ENCODE assay signal across 9 mouse cellular contexts in genomic region chr11:53796409-53797151, GRCm38 (mm10). TPM values are rescaled to one million over a fixed set of nuclear protein-coding genes. Genes with fewer than 3 reads are reported as not detected.
DNase-seq lines count a peak whose midpoint lies in the region; ATAC-seq and TF ChIP-seq lines count a peak whose summit lies in the region.
"Had no signal": no experiment of that assay in that cellular context is flagged by ENCODE, and none has a peak within 500 bp of the region (broad histone marks: within the 10 kb centered on the region; RNA-seq: fewer than 3 reads in every experiment).

No protein-coding gene starts in this region.

- whole genome bisulfite sequencing in hindbrain, embryonic 10.5 days = 71% methylated on average over 12 of the region's 12 CpGs
- WGBS in hindbrain, embryonic 11.5 days = 73% methylated on average over 12 of the region's 12 CpGs
- whole genome bisulfite sequencing in kidney, embryonic 15.5 days = 47% methylated on average over 12 of the region's 12 CpGs
- 63% methylated on average over 12 of the region's 12 CpGs for WGBS in hindbrain, embryonic 16.5 days

- no peaks in the 10 kb centered on the region for H3K36me3 ChIP-seq in hindbrain, embryonic 10.5 days
- H3K36me3 ChIP-seq in hindbrain, embryonic 11.5 days (ENCODE audit: control insufficient read depth, insufficient read depth, low read length) = no peaks in the 10 kb centered on the region
- no peaks in the 10 kb centered on the region for H3K36me3 ChIP-seq in ES-E14 (ENCODE audit: control insufficient read depth, insufficient read depth, low read length, poor library complexity, severe bottlenecking)
- H3K36me3 ChIP-seq in kidney, embryonic 15.5 days = no peaks in the 10 kb centered on the region
- H3K36me3 ChIP-seq in hindbrain, embryonic 16.5 days (ENCODE audit: control insufficient read depth, insufficient read depth, low read length) = no peaks in the 10 kb centered on the region
- H3K36me3 ChIP-seq: neural tube, embryonic 12.5 days had no signal

- ATAC-seq in hindbrain, embryonic 11.5 days (ENCODE audit: low FRiP score) = no peak
- ATAC-seq in kidney, embryonic 15.5 days (replicated peaks; ENCODE audit: low FRiP score) = no peak
- no peak for ATAC-seq in hindbrain, embryonic 16.5 days

- H3K9me3 ChIP-seq in hindbrain, embryonic 10.5 days = no peaks in the 10 kb centered on the region
- no peaks in the 10 kb centered on the region for H3K9me3 ChIP-seq in hindbrain, embryonic 11.5 days (ENCODE audit: control insufficient read depth, low read length)
- no peaks in the 10 kb centered on the region for H3K9me3 ChIP-seq in ES-E14 (ENCODE audit: control insufficient read depth, insufficient read depth, low read depth, low read length)
- H3K9me3 ChIP-seq in kidney, embryonic 15.5 days (replicated peaks) = no peaks in the 10 kb centered on the region
- no peaks in the 10 kb centered on the region for H3K9me3 ChIP-seq in hindbrain, embryonic 16.5 days (ENCODE audit: control insufficient read depth, low read length)
- H3K9me3 ChIP-seq: neural tube, embryonic 12.5 days had no signal

- no peaks in the 10 kb centered on the region for H3K27me3 ChIP-seq in hindbrain, embryonic 10.5 days (ENCODE audit: insufficient read depth, poor library complexity, severe bottlenecking)
- H3K27me3 ChIP-seq in hindbrain, embryonic 11.5 days (ENCODE audit: control insufficient read depth, insufficient read depth, low read length) = no peaks in the 10 kb centered on the region
- H3K27me3 ChIP-seq in kidney, embryonic 15.5 days = no peaks in the 10 kb centered on the region
- no peaks in the 10 kb centered on the region for H3K27me3 ChIP-seq in hindbrain, embryonic 16.5 days (replicated peaks; ENCODE audit: control insufficient read depth, insufficient read depth, low read length)
- H3K27me3 ChIP-seq: neural tube, embryonic 12.5 days had no signal

- in situ Hi-C loops in ES-E14 (cut with MboI; ENCODE audit: low sequenced_read_pairs in 2 of 2, unreplicated experiment in 2 of 2) = no loop called here

- H3K4me2 ChIP-seq in hindbrain, embryonic 11.5 days (replicated peaks; ENCODE audit: low read depth, low read length) = no peak overlapping the region
- H3K4me2 ChIP-seq in kidney, embryonic 15.5 days = no peak overlapping the region
- H3K4me2 ChIP-seq in hindbrain, embryonic 16.5 days (ENCODE audit: low read length) = no peak overlapping the region
- H3K4me2 ChIP-seq: neural tube, embryonic 12.5 days had no signal

- no peak overlapping the region for H3K4me3 ChIP-seq in hindbrain, embryonic 10.5 days
- no peak overlapping the region for H3K4me3 ChIP-seq in hindbrain, embryonic 11.5 days (ENCODE audit: low read depth, low read length)
- no peak overlapping the region for H3K4me3 ChIP-seq in ES-E14 (ENCODE audit: insufficient read depth in 1 of 2, low read depth in 1 of 2, low read length in 2 of 2, poor library complexity in 1 of 2, severe bottlenecking in 1 of 2)
- no peak overlapping the region for H3K4me3 ChIP-seq in kidney, embryonic 15.5 days (replicated peaks)
- no peak overlapping the region for H3K4me3 ChIP-seq in hindbrain, embryonic 16.5 days (ENCODE audit: low read length)
- H3K4me3 ChIP-seq: neural tube, embryonic 12.5 days had no signal

- intact Hi-C loops in gastrocnemius, postnatal 14 days (cut with DNase I; ENCODE audit: low total_unique reads) = no loop called here

- H3K9ac ChIP-seq in hindbrain, embryonic 11.5 days (ENCODE audit: low read depth, low read length) = no peak overlapping the region
- no peak overlapping the region for H3K9ac ChIP-seq in ES-E14 (ENCODE audit: insufficient read depth, low read depth, low read length, poor library complexity, severe bottlenecking)
- H3K9ac ChIP-seq in kidney, embryonic 15.5 days = no peak overlapping the region
- H3K9ac ChIP-seq in hindbrain, embryonic 16.5 days (ENCODE audit: low read depth, low read length) = no peak overlapping the region
- H3K9ac ChIP-seq: neural tube, embryonic 12.5 days had no signal

- no peak for DNase-seq in hindbrain, embryonic 10.5 days (ENCODE audit: low spot score)
- no peak for DNase-seq in hindbrain, embryonic 11.5 days (ENCODE audit: low spot score)
- DNase-seq in ES-E14 (ENCODE audit: low read depth, low spot score) = no peak
- DNase-seq in gastrocnemius, postnatal 14 days = peak; percentile 41
- DNase-seq in lung, postnatal 25 days (ENCODE audit: low spot score) = peak; percentile 88
- no peak for DNase-seq in embryo, embryonic 10.5 days (ENCODE audit: low spot score)

- peaks cover 39% of the 10 kb centered on the region for H3K4me1 ChIP-seq in hindbrain, embryonic 10.5 days (replicated peaks)
- H3K4me1 ChIP-seq in hindbrain, embryonic 11.5 days (replicated peaks; ENCODE audit: control insufficient read depth, insufficient read depth, low read length) = 0 out of 2 replicates have a peak, but pooled peaks cover 2% of the 10 kb centered on the region
- H3K4me1 ChIP-seq in ES-E14 (ENCODE audit: control insufficient read depth in 2 of 2, insufficient read depth in 2 of 2, low read length in 2 of 2, poor library complexity in 1 of 2) = peaks cover 28 to 46% of the 10 kb centered on the region in 2 experiments
- H3K4me1 ChIP-seq in kidney, embryonic 15.5 days = peaks cover 43% of the 10 kb centered on the region
- H3K4me1 ChIP-seq in hindbrain, embryonic 16.5 days (ENCODE audit: control insufficient read depth, insufficient read depth, low read depth, low read length) = peaks cover 3% of the 10 kb centered on the region; the same call in 1 of the 2 replicates
- H3K4me1 ChIP-seq: neural tube, embryonic 12.5 days had no signal

- H3K27ac ChIP-seq in hindbrain, embryonic 10.5 days = peak overlapping the region; percentile 31; the same call in 1 of the 2 replicates
- H3K27ac ChIP-seq in hindbrain, embryonic 11.5 days (ENCODE audit: low read depth, low read length) = no peak overlapping the region
- 0 out of 2 replicates have a peak overlapping the region, but pooled peaks have one; percentile 16 for H3K27ac ChIP-seq in ES-E14 (ENCODE audit: insufficient read depth, low read depth, low read length, poor library complexity, severe bottlenecking)
- H3K27ac ChIP-seq in kidney, embryonic 15.5 days = peak overlapping the region; percentile 81
- H3K27ac ChIP-seq in hindbrain, embryonic 16.5 days (ENCODE audit: low read depth, low read length) = no peak overlapping the region
- H3K27ac ChIP-seq: neural tube, embryonic 12.5 days had no signal

TF ChIP-seq in ES-E14, 5 proteins besides CTCF, POLR2A, EP300 and RAD21:
- TF ChIP-seq MAFK (IDR thresholded peaks at IDR 0.05; ENCODE audit: insufficient read depth, low read depth, low read length) (no peak), ZC3H11A (IDR thresholded peaks at IDR 0.05; ENCODE audit: borderline replicate concordance, low read depth, low read length) (no peak), HCFC1 (IDR thresholded peaks at IDR 0.05; ENCODE audit: borderline replicate concordance, insufficient read depth, low read length) (no peak), CHD2 (IDR thresholded peaks at IDR 0.05; ENCODE audit: low read depth, low read length) (no peak)

RNA-seq across cellular contexts. Expression of gene Gm17334, which starts 23.6 kb away (rescaled TPM):
- not detected in 2 replicates for polyA plus RNA-seq in hindbrain, embryonic 10.5 days (2016; fragmentation: Nextera tagmentation; extraction: Ambion mirVana)
- not detected in 2 replicates for polyA plus RNA-seq in hindbrain, embryonic 11.5 days (2014; fragmentation: Nextera tagmentation; extraction: Ambion mirVana)
- total RNA-seq in ES-E14 (2012; rRNA removed) = 0.22 and 0.53 TPM in 2 replicates
- total RNA-seq in gastrocnemius, postnatal 14 days (2021) = under 1 TPM; 0.23 to 0.33 TPM
- 0.23 TPM in 1 of 2 replicates, not detected in the other for polyA plus RNA-seq in kidney, embryonic 15.5 days (2015; fragmentation: Nextera tagmentation; extraction: Ambion mirVana)
- not detected in 2 replicates for polyA plus RNA-seq in hindbrain, embryonic 16.5 days (2015; fragmentation: Nextera tagmentation; extraction: Ambion mirVana)
- polyA plus RNA-seq: neural tube, embryonic 12.5 days had no signal

RNA-seq across cellular contexts. Expression of gene Irf1, which starts 26.8 kb away (rescaled TPM):
- polyA plus RNA-seq in hindbrain, embryonic 10.5 days (2016; fragmentation: Nextera tagmentation; extraction: Ambion mirVana) = 3.6 and 4.2 TPM in 2 replicates
- 1.7 and 3.8 TPM in 2 replicates for polyA plus RNA-seq in hindbrain, embryonic 11.5 days (2014; fragmentation: Nextera tagmentation; extraction: Ambion mirVana)
- 28.0 and 40.1 TPM in 2 replicates for total RNA-seq in ES-E14 (2012; rRNA removed)
- total RNA-seq in gastrocnemius, postnatal 14 days (2021) = 1 to 10 TPM; 8.7 to 9.1 TPM
- polyA plus RNA-seq in kidney, embryonic 15.5 days (2015; fragmentation: Nextera tagmentation; extraction: Ambion mirVana) = 12.6 and 15.3 TPM in 2 replicates
- 3.5 and 3.9 TPM in 2 replicates for polyA plus RNA-seq in hindbrain, embryonic 16.5 days (2015; fragmentation: Nextera tagmentation; extraction: Ambion mirVana)

Comparison
In these comparisons a context has a peak if more than half of its experiments do, and no peak if none do; other contexts are left out.
1. H3K27ac ChIP-seq: peak in hindbrain, embryonic 10.5 days (single experiment), ES-E14 (single experiment) and kidney, embryonic 15.5 days (single experiment); none in hindbrain, embryonic 11.5 days (single experiment) and hindbrain, embryonic 16.5 days (single experiment).
2. DNase-seq: peak in gastrocnemius, postnatal 14 days (single experiment) and lung, postnatal 25 days (single experiment); none in hindbrain, embryonic 10.5 days (single experiment), hindbrain, embryonic 11.5 days (single experiment), ES-E14 (single experiment) and embryo, embryonic 10.5 days (single experiment).